Mouse (Mus musculus) limb, embryonic 14.5 days (tissue): ENCODE data around the gene Tnrc6c. TPM values are rescaled to one million over a fixed set of nuclear protein-coding genes. Genes with fewer than 3 reads are reported as not detected.
A peak's percentile ranks its signal among the peaks of the same experiment; 100 is the strongest.

ENCODE experiments used
- ATAC-seq: fragments of 200-750 bp; cut with Nextera tagmentation; 2 replicates; pipeline ENCODE4 v1.8.0; 2017; ENCODE audit warnings: low read depth, moderate number of reproducible peaks, moderate TSS enrichment; ENCODE audit not compliant: low FRiP score
- DNase-seq: peaks from one replicate; pipeline ENCODE4 v3.0.0-alpha.2; 2015; ENCODE audit warnings: low spot score
- H3K27ac ChIP-seq: fragments of 300-500 bp; sonication (generic); replicated peaks from 2 replicates; pipeline ENCODE4 v1.5.1; 2014; ENCODE audit warnings: low read depth, mild to moderate bottlenecking, low read length, moderate library complexity, mixed read lengths
- H3K27me3 ChIP-seq: fragments of 300-500 bp; sonication (generic); 2 replicates; pipeline ENCODE4 v1.6.1; 2014; ENCODE audit warnings: low read length, mixed read lengths; ENCODE audit not compliant: control insufficient read depth, insufficient read depth
- H3K36me3 ChIP-seq: fragments of 300-500 bp; sonication (generic); 2 replicates; pipeline ENCODE4 v1.6.1; 2014; ENCODE audit warnings: mild to moderate bottlenecking, low read length, moderate library complexity, mixed read lengths; ENCODE audit not compliant: control insufficient read depth, insufficient read depth
- H3K4me1 ChIP-seq: fragments of 300-500 bp; sonication (generic); 2 replicates; pipeline ENCODE4 v1.6.1; 2014; ENCODE audit warnings: antibody characterized with exemption, low read length, mixed read lengths; ENCODE audit not compliant: control insufficient read depth, insufficient read depth
- H3K4me2 ChIP-seq: fragments of 300-500 bp; sonication (generic); replicated peaks from 2 replicates; pipeline ENCODE4 v1.6.1; 2014; ENCODE audit warnings: low read depth, mild to moderate bottlenecking, low read length, moderate library complexity; ENCODE audit not compliant: severe bottlenecking
- H3K4me3 ChIP-seq: fragments of 300-500 bp; sonication (generic); replicated peaks from 2 replicates; pipeline ENCODE4 v1.5.1; 2014; ENCODE audit warnings: low read length
- H3K9ac ChIP-seq: fragments of 300-500 bp; sonication (generic); 2 replicates; pipeline ENCODE4 v1.6.1; 2014; ENCODE audit warnings: mild to moderate bottlenecking, low read depth, low read length, moderate library complexity; ENCODE audit not compliant: severe bottlenecking
- H3K9me3 ChIP-seq: fragments of 300-500 bp; sonication (generic); 2 replicates; pipeline ENCODE4 v1.6.1; 2016; ENCODE audit warnings: low read length; ENCODE audit not compliant: control insufficient read depth
- POLR2A ChIP-seq: fragments of 200-500 bp; IDR thresholded peaks from 2 replicates; pipeline ENCODE4 v1.8.0; 2012; ENCODE audit warnings: inconsistent platforms, mild to moderate bottlenecking, moderate library complexity, borderline replicate concordance; ENCODE audit not compliant: insufficient read depth, insufficient read length; ENCODE audit errors: extremely low read depth
- WGBS: fragments of 180-500 bp; shearing (Covaris S2); extraction: QIAGEN DNeasy Blood & Tissue Kit; methylation state at CpG from one replicate; pipeline ENCODE4 v1.1.7; 2014; 5-methylcytosine and 5-hydroxymethylcytosine counted together
- polyA plus RNA-seq, 2 experiments: library from polyadenylated mRNA; depleted of rRNA in 1 of 2; stranded (reverse) in 1 of 2; unstranded in 1 of 2; fragments of >200 nt; fragmentation: Nextera tagmentation in 1 of 2; extraction: Ambion mirVana in 1 of 2; gene quantifications; 2 replicates each; pipeline versions ENCODE4 v1.2.1 to v1.2.3; 2012 to 2014

Gene Tnrc6c
- polyA plus RNA-seq, 2 experiments: 18.1 to 34.7 TPM

- Histone ChIP-seq H3K27me3 (no peaks in the 10 kb centered on the region), H3K9me3 (no peaks in the 10 kb centered on the region)
- whole genome bisulfite sequencing: 91% methylated on average over 11 of the region's 11 CpGs
Observed at GRCm38 (mm10) chr11:117778031-117778430, 123.9 kb downstream of the Tnrc6c start.

DNA sequence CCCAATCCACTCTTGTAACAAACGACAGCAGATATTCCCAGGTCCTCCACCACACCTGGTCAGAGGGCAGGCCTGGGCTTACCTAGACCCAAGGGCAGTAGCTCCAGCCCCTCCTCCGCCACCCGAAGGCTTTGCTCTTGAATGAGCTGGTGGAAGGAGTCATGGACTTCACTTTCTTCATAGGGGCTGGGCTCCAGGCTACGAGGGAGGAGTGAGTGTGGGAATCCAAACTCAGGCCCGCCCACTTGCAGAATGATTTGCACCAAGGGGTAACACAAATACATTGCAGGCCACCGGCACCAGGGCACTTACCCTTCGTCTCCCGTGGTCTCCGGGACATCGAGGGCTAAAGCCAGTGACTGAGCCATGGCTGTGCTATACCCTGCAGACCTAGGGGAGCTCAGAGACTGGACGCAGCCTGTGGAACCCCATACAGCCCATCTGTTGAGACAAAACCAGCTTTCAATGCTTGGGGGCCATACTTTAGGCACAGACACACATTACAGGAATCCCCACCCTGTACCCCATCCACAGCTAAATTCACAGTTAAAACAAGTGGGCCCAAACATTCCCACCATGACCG lies 124.9 kb downstream of the Tnrc6c start:
- no peak for ATAC-seq
- Histone ChIP-seq H3K27ac (peak overlapping the region; percentile 72; the same call in 1 of the 2 replicates), H3K27me3 (no peaks in the 10 kb centered on the region), H3K4me3 (peak overlapping the region; percentile 52), H3K4me2 (peak overlapping the region; percentile 98), H3K9me3 (no peaks in the 10 kb centered on the region), H3K4me1 (peaks cover 35% of the 10 kb centered on the region), H3K9ac (peak overlapping the region; percentile 64), H3K36me3 (peaks cover 23% of the 10 kb centered on the region)
- no peak for DNase-seq
- WGBS: 55% methylated on average over 12 of the region's 12 CpGs
- TF ChIP-seq POLR2A: no peak

More at GRCm38 (mm10) chr11:117778031-117778430, 123.9 kb downstream of the Tnrc6c start:
- no peak for ATAC-seq
- no peak overlapping the region for H3K9ac ChIP-seq
- DNase-seq: no peak
- no peak overlapping the region for H3K4me3 ChIP-seq
- H3K4me2 ChIP-seq: no peak overlapping the region
- peaks cover 29% of the 10 kb centered on the region for H3K4me1 ChIP-seq
- H3K36me3 ChIP-seq: peaks cover 23% of the 10 kb centered on the region
- TF ChIP-seq POLR2A: no peak
- H3K27ac ChIP-seq: no peak overlapping the region

DNA sequence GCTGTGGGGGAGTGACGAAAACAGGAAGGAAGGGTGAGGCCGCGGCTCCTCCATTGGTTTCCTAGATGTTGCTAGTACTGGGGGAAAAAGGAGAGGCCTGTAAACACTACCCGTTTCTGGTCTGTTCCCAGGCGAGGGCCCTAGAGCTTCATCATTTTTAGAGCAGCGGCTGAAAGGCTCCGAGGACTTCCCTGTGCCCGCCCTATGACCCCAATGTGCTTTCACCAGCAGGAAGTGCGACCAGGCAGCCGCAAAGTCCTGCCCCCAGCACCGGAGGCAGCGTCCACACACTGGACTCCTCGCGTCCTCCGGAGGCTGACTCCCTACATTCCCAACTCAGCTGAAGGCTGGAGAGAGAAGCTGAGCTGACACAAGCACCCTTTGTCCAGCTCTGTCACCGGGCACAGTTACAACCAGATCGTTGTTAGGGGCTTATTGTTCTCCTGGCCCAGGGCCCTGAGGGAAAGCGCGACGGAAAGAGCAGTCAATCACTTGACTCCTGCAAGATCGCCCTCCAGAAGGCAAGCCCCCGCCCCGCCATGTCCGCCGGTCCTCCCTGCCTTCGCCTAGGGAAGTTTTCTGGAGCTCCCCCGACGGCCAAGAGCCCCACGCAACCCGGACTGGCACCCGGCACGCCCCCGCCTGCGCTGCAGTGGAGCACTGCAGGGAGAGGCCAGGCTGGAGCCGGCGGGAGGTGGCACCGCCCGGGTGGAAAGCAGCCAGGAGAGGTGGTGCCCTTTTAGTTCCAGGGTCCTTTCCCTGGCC lies 125.5 kb downstream of the Tnrc6c start:
- ATAC-seq: peak; percentile 21; the same call in 1 of the 2 replicates
- Histone ChIP-seq H3K4me2 (peak overlapping the region; percentile 98), H3K4me3 (peak overlapping the region; percentile 52), H3K27ac (peak overlapping the region; percentile 72), H3K36me3 (peaks cover 22% of the 10 kb centered on the region), H3K9ac (peak overlapping the region; percentile 64), H3K27me3 (no peaks in the 10 kb centered on the region), H3K4me1 (peaks cover 35% of the 10 kb centered on the region), H3K9me3 (no peaks in the 10 kb centered on the region)
- DNase-seq: peak; percentile 45
- TF ChIP-seq POLR2A: no peak
- WGBS: 3% methylated on average over 33 of the region's 38 CpGs

DNA sequence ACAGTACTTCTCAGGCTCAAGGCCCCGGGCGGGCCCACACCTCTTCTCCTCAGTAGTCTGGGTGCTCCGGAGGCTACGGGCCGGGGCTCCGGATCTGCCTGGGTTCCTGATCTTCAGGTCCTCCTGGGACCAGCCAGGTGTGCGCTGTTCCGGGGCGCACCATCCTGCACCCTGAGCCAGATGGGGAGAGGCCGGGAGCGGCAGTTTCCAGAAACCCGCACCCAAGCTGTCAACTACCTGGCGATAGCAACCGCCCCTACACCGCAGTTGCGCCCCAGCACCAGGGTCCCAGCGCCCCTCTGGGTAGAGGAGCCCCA lies 126.1 kb downstream of the Tnrc6c start:
- no peak for DNase-seq
- TF ChIP-seq POLR2A: no peak
- Histone ChIP-seq H3K27ac (peak overlapping the region; percentile 72), H3K27me3 (no peaks in the 10 kb centered on the region), H3K4me1 (peaks cover 35% of the 10 kb centered on the region), H3K4me2 (peak overlapping the region; percentile 98), H3K36me3 (peaks cover 17% of the 10 kb centered on the region), H3K9ac (peak overlapping the region; percentile 64), H3K4me3 (peak overlapping the region; percentile 52), H3K9me3 (no peaks in the 10 kb centered on the region)
- 1% methylated on average over 8 of the region's 17 CpGs for WGBS
- 0 out of 2 replicates have a peak, but pooled peaks have one; percentile 3 for ATAC-seq

GRCm38 (mm10) chr11:117780582-117781111 lies 126.6 kb downstream of the Tnrc6c start:
- peak overlapping the region; percentile 64 for H3K9ac ChIP-seq
- ATAC-seq: peak; percentile 76
- peak overlapping the region; percentile 72; the same call in 1 of the 2 replicates for H3K27ac ChIP-seq
- no peaks in the 10 kb centered on the region for H3K9me3 ChIP-seq
- peaks cover 35% of the 10 kb centered on the region for H3K4me1 ChIP-seq
- H3K4me2 ChIP-seq: peak overlapping the region; percentile 98
- H3K36me3 ChIP-seq: peaks cover 12% of the 10 kb centered on the region
- peak overlapping the region; percentile 52 for H3K4me3 ChIP-seq
- TF ChIP-seq POLR2A: peak; percentile 42; the same call in 1 of the 2 replicates
- DNase-seq: peak; percentile 88
- H3K27me3 ChIP-seq: no peaks in the 10 kb centered on the region
- WGBS: 1% methylated on average over 19 of the region's 19 CpGs
